Mouse (Mus musculus) forebrain, embryonic 10.5 days (tissue): ENCODE measurements around the gene Bub3. TPM values are rescaled to one million over a fixed set of nuclear protein-coding genes. Genes with fewer than 3 reads are reported as not detected.

Experiments
- DNase-seq: peaks from one replicate; pipeline ENCODE4 v3.0.0-alpha.2; 2017; ENCODE audit warnings: low spot score; ENCODE audit errors: extremely low spot score
- H3K27ac ChIP-seq: fragments of 300-500 bp; sonication (generic); 2 replicates; pipeline ENCODE4 v1.5.1; 2016; ENCODE audit warnings: mild to moderate bottlenecking
- H3K27me3 ChIP-seq: fragments of 300-500 bp; sonication (generic); 2 replicates; pipeline ENCODE4 v1.6.1; 2016; ENCODE audit warnings: mild to moderate bottlenecking; ENCODE audit not compliant: poor library complexity, severe bottlenecking
- H3K36me3 ChIP-seq: fragments of 300-500 bp; sonication (generic); replicated peaks from 2 replicates; pipeline ENCODE4 v1.6.1; 2016; ENCODE audit warnings: mild to moderate bottlenecking, moderate library complexity
- H3K4me1 ChIP-seq: fragments of 300-500 bp; sonication (generic); 2 replicates; pipeline ENCODE4 v1.6.1; 2016
- H3K4me3 ChIP-seq: fragments of 300-500 bp; sonication (generic); 2 replicates; pipeline ENCODE4 v1.5.1; 2016; ENCODE audit warnings: mild to moderate bottlenecking, moderate library complexity
- H3K9me3 ChIP-seq: fragments of 300-500 bp; sonication (generic); 2 replicates; pipeline ENCODE4 v1.6.1; 2016; ENCODE audit warnings: mild to moderate bottlenecking, moderate library complexity
- WGBS: fragments of 180-500 bp; shearing (Covaris S2); methylation state at CpG from one replicate; pipeline ENCODE4 v1.1.7; 2016; 5-methylcytosine and 5-hydroxymethylcytosine counted together
- polyA plus RNA-seq: library from polyadenylated mRNA; unstranded; fragments of >200 nt; fragmentation: Nextera tagmentation; extraction: Ambion mirVana; gene quantifications from 2 replicates; pipeline ENCODE4 v1.2.1, GENCODE M21; 2016

Gene Bub3
- polyA plus RNA-seq, 1 experiment from 2014 or later, result 328 TPM

DNA sequence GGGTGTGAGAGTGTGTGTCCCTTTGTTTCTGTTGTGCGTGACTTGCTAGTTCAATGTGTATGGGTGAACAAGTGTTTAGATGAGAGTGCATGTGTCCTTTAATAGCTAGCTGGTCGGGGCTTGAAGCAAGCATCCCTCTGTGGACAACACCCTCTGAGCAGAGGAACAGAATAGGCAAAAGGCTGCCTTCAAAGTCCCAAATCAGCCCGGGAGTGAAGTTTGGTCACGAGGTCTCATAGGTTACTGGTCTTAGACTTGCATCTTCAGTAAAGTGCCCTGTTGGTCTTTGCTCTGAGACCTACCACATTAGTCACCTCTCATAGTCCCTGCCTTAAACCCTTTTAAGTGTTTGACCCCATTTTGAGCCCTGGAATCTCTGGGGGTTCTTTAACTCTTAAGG, 8.6 kb upstream of the Bub3 start:
- H3K4me1 ChIP-seq, result peaks cover 40% of the 10 kb centered on the region
- no peak overlapping the region for H3K27ac ChIP-seq
- H3K9me3 ChIP-seq, result no peaks in the 10 kb centered on the region
- peaks cover 100% of the 10 kb centered on the region for H3K27me3 ChIP-seq
- peak; percentile 33 for DNase-seq
- WGBS, result under 1% methylated on average over 4 of the region's 4 CpGs
- no peaks in the 10 kb centered on the region for H3K36me3 ChIP-seq
- H3K4me3 ChIP-seq, result no peak overlapping the region

DNA sequence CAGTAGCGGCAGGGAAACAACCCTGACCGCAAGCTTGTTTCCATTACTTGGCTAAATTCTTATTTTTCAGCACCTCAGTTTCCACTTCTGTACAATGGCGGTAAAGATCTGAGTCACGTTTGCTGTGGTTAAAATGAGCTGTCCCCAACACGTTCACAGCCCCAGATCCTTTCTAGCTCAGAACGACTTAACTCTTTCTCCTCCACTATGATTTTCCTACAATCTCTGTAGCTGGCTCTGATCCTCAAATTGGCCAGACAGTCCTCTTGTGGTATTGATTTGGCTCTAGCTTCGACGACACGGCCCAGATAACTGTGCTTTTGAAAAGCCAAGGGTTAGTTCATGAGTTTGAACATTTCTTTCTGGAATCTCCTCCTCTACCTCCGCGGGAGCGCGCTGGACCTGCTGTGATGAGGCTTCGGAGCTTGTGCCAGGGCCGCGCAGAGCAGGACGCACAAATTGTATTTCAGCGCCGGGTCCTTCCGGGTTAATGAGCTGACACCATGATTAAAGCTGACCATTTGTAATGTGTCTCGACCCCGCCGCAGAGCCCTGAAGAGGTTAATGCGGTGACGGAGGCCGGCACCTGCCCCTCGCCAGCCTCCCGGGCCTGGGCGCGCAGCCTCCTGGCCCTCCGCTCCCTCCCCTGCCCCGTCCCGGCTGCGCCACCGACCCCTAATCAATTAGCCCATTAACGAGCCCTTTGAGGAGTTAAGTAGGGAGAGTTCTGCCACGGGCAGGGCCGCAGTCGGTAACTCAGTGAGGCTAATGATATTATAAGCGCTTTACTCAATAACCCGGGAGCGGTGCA, 7.9 kb upstream of the Bub3 start:
- no peaks in the 10 kb centered on the region for H3K36me3 ChIP-seq
- peak overlapping the region; percentile 29 for H3K4me3 ChIP-seq
- WGBS, result under 1% methylated on average over 42 of the region's 42 CpGs
- peaks cover 100% of the 10 kb centered on the region for H3K27me3 ChIP-seq
- DNase-seq, result peak; percentile 60
- no peaks in the 10 kb centered on the region for H3K9me3 ChIP-seq
- peaks cover 46% of the 10 kb centered on the region for H3K4me1 ChIP-seq
- H3K27ac ChIP-seq, result no peak overlapping the region

DNA sequence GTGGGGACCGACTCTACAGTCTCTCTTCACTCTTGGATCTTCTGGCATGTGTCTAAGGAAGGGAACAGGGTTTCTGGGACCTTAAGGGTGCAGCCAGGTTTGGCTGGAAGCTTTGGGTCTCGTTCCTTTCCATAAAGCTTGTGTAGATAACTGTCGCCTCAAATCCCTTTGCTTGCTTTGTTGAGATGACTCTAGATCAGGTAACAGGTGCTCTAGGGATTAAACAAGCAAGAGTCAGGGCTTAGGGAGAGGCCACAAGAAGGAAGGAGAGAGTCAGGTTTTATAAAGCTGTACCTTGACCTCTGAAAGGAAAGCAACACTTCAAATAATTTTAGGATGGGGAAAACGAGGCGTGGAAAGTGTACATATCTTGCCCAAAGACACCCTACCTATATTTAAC, 7.2 kb upstream of the Bub3 start:
- peaks cover 48% of the 10 kb centered on the region for H3K4me1 ChIP-seq
- 1% methylated on average over 5 of the region's 5 CpGs for WGBS
- no peaks in the 10 kb centered on the region for H3K36me3 ChIP-seq
- H3K27ac ChIP-seq, result no peak overlapping the region
- H3K4me3 ChIP-seq, result no peak overlapping the region
- H3K27me3 ChIP-seq, result peaks cover 100% of the 10 kb centered on the region
- no peaks in the 10 kb centered on the region for H3K9me3 ChIP-seq
- DNase-seq, result no peak

DNA sequence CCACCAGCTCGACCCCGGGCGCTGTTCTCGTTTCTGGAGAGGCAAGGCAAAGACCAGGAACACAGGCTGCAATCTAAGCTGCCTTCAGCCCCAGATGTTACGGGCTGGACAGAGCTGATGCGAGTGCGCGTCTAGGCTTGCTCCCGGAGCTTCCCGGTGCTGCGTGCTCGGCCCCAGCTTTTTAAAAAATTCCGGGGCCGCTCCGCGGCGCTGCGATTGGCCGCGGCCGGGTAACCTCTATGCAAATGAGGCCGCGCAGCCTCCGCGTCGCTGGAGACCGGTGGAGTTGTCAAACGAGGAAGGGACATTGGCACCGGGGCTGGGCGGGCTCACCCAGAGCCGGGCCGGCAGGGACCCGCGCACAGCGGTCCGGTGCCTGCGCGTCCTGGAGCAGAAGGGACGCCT, 6.2 kb upstream of the Bub3 start:
- Histone ChIP-seq H3K27ac (peak overlapping the region; percentile 42; the same call in 1 of the 2 replicates), H3K27me3 (peaks cover 100% of the 10 kb centered on the region), H3K36me3 (no peaks in the 10 kb centered on the region), H3K4me1 (peaks cover 48% of the 10 kb centered on the region), H3K9me3 (no peaks in the 10 kb centered on the region), H3K4me3 (peak overlapping the region; percentile 53)
- DNase-seq, result peak; percentile 73
- WGBS, result under 1% methylated on average over 39 of the region's 39 CpGs

DNA sequence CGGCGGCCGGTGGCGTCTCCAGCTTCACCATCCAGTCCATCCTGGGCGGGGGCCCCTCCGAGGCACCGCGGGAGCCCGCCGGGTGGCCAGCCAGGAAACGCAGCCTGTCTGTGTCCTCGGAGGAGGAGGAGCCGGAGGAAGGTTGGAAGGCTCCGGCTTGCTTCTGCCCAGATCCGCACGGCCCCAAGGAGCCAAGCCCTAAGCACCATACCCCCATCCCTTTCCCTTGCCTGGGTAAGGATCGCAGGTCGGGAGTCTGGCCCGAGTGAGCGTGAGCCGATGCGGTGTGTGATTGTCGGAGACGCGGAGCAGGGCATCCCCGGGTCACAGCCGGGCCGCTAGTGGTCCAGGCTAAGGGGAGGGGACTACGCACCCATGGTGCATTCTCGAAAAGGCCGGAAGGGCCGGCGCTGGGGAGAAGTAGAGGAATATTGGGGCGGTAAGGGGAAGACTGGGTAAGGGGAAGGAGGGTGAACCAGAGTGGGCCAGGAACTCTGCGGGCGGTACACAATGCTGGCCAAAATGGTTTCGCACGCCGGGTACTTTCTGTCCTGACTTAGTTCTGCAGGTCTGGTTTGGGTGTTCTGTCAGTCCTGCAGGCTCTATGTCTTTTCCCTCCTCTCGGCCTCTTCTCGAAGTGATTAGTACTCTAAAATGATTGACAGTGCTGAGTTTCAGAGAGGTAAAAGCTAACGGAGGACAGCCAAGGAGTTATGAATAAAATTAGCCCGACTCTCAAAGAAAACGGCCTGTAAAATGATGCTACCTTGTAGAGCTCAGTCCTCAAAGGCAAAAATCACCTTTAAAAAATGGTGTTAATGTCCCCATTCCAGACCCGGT, 5.5 kb upstream of the Bub3 start:
- Histone ChIP-seq H3K36me3 (no peaks in the 10 kb centered on the region), H3K27me3 (peaks cover 100% of the 10 kb centered on the region), H3K4me1 (peaks cover 48% of the 10 kb centered on the region), H3K4me3 (peak overlapping the region; percentile 53), H3K27ac (peak overlapping the region; percentile 42; the same call in 1 of the 2 replicates), H3K9me3 (no peaks in the 10 kb centered on the region)
- WGBS, result under 1% methylated on average over 45 of the region's 45 CpGs
- DNase-seq, result peak; percentile 56

DNA sequence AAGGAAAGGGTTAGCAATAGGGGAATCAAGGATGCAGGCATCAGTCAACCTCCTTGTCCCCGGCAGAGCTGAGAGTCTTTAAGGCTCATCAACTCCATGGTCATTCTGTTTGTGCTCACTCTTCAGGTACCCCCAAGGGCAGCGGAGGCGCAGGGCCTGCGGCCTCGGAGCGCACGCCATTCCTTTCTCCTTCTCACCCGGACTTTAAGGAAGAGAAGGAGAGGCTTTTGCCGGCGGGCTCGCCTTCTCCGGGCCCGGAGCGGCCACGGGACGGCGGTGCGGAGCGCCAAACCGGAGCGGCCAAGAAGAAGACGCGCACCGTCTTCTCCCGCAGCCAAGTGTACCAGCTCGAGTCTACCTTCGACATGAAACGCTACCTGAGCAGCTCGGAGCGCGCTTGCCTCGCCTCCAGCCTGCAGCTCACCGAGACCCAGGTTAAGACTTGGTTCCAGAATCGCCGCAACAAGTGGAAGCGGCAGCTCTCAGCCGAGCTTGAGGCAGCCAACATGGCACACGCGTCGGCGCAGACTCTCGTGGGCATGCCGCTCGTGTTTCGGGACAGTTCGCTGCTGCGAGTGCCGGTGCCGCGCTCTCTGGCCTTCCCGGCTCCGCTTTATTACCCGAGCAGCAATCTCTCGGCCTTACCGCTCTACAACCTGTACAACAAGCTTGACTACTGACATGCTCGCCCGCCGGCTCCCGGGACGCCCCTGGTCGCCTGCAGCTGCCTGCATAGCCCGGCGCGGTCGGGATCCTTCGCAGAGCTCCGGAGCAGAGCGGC, 4.5 kb upstream of the Bub3 start:
- H3K27me3 ChIP-seq, result peaks cover 93% of the 10 kb centered on the region

DNA sequence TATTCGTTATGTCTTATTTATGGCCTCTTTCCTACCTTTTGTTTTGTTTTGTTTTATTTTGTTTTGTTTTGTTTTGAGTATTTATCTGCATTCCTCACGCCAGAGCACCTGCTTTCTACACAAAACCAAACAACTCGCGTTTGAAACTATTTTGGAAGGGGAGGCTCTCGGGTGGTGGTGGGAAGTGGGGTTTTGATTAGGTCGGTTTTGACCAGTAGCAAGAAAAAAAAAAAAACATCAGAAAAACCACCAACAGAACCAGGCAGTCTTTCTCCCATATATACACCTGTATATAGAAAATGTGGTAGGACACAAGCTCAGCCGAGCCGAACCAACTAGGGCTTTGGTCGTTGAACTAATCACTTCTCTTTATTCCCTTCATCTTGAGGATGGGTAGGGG, 3.9 kb upstream of the Bub3 start:
- H3K27me3 ChIP-seq, result peaks cover 87% of the 10 kb centered on the region
- no peaks in the 10 kb centered on the region for H3K36me3 ChIP-seq
- H3K9me3 ChIP-seq, result no peaks in the 10 kb centered on the region
- H3K4me1 ChIP-seq, result peaks cover 50% of the 10 kb centered on the region
- H3K27ac ChIP-seq, result no peak overlapping the region
- DNase-seq, result no peak
- WGBS, result under 1% methylated on average over 9 of the region's 9 CpGs
- H3K4me3 ChIP-seq, result 0 out of 2 replicates have a peak overlapping the region, but pooled peaks have one; percentile 29

More for the DNA sequence above, 4.5 kb upstream of the Bub3 start:
- no peaks in the 10 kb centered on the region for H3K9me3 ChIP-seq
- peaks cover 48% of the 10 kb centered on the region for H3K4me1 ChIP-seq
- WGBS, result under 1% methylated on average over 68 of the region's 68 CpGs
- H3K36me3 ChIP-seq, result no peaks in the 10 kb centered on the region
- DNase-seq, result peak; percentile 63
- peak overlapping the region; percentile 29; the same call in 1 of the 2 replicates for H3K4me3 ChIP-seq
- H3K27ac ChIP-seq, result no peak overlapping the region

DNA sequence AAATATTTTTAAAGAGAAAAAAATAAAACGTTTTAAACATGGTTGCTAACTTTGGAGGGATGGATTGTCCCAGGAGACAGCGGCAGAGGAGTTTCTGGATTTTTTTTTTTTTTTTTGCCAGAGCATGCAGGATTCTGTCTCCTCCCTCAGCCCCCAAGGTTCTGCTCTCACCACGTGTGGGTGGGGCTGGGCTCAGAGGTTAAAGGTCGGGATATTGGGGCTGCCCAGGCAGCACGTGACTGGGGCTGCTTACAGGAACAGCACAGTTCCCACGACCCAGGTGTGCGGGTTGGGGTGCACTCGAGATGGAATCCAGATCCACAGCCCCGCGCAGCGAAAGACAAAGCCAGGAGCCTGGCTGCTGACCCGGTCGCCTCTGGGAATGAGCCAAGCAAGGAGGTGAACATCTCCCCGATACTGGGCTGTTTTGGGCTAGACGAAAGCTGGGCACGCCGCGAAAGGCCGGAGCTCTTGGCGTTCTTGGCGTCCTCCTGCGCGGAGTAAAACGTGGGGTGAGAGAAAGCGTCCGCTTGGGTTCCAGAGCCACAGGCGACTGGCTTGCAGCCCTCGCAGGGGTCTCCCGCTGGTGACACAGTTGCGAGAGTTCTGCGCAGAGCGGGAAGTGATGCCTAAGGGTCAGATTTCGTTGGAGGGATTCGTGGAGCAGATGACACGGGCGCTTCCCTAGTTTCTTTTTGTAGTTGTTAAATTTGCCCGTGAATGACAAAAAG, 3.3 kb upstream of the Bub3 start:
- WGBS, result under 1% methylated on average over 37 of the region's 37 CpGs
- Histone ChIP-seq H3K9me3 (no peaks in the 10 kb centered on the region), H3K36me3 (peaks cover under 1% of the 10 kb centered on the region), H3K27ac (no peak overlapping the region), H3K27me3 (peaks cover 81% of the 10 kb centered on the region), H3K4me1 (peaks cover 56% of the 10 kb centered on the region), H3K4me3 (peak overlapping the region; percentile 29)
- DNase-seq, result peak; percentile 50

DNA sequence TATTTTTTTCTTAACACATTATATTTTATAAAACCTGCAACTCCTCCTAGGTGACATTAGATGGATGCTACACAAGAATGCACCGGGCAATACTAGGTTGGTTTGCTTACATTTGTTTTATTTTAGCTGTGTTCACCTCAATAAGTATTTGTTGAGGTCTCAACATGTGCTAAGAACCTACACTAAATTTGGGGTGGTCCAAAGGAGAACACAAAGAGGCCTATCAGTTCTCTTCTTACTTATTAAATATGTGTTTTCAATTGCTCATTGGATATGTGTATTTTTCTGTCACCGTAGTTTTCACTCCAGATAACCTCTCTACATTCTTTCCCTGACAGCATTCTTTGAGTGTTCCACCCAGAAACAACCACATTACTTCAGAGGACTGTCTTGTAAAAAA, 2.3 kb upstream of the Bub3 start:
- WGBS, result 41% methylated on average over 2 of the region's 2 CpGs
- no peak overlapping the region for H3K27ac ChIP-seq
- H3K4me3 ChIP-seq, result no peak overlapping the region
- H3K9me3 ChIP-seq, result no peaks in the 10 kb centered on the region
- no peak for DNase-seq
- H3K27me3 ChIP-seq, result peaks cover 70% of the 10 kb centered on the region
- peaks cover 11% of the 10 kb centered on the region for H3K36me3 ChIP-seq
- H3K4me1 ChIP-seq, result peaks cover 59% of the 10 kb centered on the region

DNA sequence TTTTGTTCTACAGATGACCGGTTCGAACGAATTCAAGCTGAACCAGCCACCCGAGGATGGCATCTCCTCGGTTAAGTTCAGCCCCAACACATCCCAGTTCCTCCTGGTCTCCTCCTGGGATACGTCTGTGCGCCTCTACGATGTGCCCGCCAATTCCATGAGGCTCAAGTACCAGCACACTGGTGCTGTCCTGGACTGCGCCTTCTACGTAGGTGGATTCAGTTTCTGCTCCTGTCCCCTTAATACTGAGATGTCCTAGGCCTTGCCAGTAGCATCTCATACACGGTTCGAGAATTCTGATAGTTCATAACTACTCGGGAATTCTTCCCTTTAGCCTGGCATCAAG, 648 bp downstream of the Bub3 start:
- WGBS, result 1% methylated on average over 14 of the region's 14 CpGs
- H3K9me3 ChIP-seq, result no peaks in the 10 kb centered on the region
- peaks cover 39% of the 10 kb centered on the region for H3K36me3 ChIP-seq
- H3K27ac ChIP-seq, result peak overlapping the region; percentile 99
- H3K4me1 ChIP-seq, result peaks cover 40% of the 10 kb centered on the region
- no peak for DNase-seq
- peak overlapping the region; percentile 87 for H3K4me3 ChIP-seq
- peaks cover 41% of the 10 kb centered on the region for H3K27me3 ChIP-seq

DNA sequence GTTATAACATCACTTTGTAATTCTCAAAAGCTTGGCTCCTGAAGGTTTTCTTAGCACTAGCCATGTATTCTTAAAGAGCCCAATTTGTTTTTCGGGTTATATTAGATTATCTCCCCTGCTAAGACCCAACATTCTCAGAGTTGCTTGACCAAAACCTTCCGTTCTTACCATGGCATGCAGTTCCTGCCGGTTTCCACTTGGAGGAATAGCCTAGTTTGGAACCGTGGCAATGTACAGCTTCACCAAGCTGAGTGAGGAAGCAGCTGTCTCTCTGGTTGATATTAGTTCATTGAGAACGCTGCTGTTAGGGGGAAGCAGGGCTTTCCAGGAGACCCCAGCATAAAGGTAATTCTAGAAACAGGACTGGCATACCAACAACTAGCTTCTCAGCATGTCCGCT, 15.2 kb downstream of the Bub3 start:
- H3K27me3 ChIP-seq, result no peaks in the 10 kb centered on the region
- H3K27ac ChIP-seq, result no peak overlapping the region
- 81% methylated on average over 6 of the region's 6 CpGs for WGBS
- DNase-seq, result no peak
- no peak overlapping the region for H3K4me3 ChIP-seq
- H3K36me3 ChIP-seq, result peaks cover 44% of the 10 kb centered on the region
- H3K9me3 ChIP-seq, result no peaks in the 10 kb centered on the region
- no peaks in the 10 kb centered on the region for H3K4me1 ChIP-seq

DNA sequence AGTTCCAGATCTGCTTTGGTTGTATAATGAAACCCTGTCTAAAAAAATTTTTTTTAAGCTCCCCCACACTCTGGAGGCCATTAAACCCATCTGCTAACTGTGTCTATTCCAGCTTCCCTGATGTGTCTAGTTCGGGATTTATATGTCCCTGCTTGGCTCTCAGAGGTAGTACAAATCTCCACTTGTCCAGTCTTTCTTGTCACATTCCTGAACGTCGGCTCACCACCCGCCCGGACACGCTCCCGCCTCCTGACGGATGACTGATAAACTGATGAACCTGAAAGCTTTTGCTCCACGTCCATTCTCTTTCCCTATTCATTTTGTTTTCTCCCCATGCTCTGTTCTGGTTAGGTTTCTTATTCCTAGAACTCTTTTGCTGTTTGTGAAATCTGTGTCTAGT, 22.2 kb downstream of the Bub3 start:
- no peaks in the 10 kb centered on the region for H3K9me3 ChIP-seq
- WGBS, result 84% methylated on average over 9 of the region's 9 CpGs

More for the DNA sequence above, 22.2 kb downstream of the Bub3 start:
- Histone ChIP-seq H3K36me3 (no peaks in the 10 kb centered on the region), H3K4me3 (no peak overlapping the region), H3K27ac (no peak overlapping the region), H3K4me1 (no peaks in the 10 kb centered on the region), H3K27me3 (peaks cover 22% of the 10 kb centered on the region)
- no peak for DNase-seq
